Mouse (Mus musculus): ENCODE results near the gene Prss27.
"Not testable (repeated sequence)": the region's sequence is repeated elsewhere in the genome, so short reads cannot be mapped to it uniquely, and the experiment has no call there.

Gene Prss27

GRCm38 (mm10) chr17:24030551-24030950, 7.4 kb upstream of the Prss27 start:
- in situ Hi-C loops (cut with MboI, MseI), result no loop called here

- in situ Hi-C loops (cut with MboI, MseI), result no loop called here
These were observed 2.9 kb upstream of the Prss27 start for GRCm38 (mm10) chr17:24035087-24035486.

GRCm38 (mm10) chr17:24036954-24037353, 990 bp upstream of the Prss27 start:
- in situ Hi-C loops (cut with MboI, MseI), result no loop called here

DNA sequence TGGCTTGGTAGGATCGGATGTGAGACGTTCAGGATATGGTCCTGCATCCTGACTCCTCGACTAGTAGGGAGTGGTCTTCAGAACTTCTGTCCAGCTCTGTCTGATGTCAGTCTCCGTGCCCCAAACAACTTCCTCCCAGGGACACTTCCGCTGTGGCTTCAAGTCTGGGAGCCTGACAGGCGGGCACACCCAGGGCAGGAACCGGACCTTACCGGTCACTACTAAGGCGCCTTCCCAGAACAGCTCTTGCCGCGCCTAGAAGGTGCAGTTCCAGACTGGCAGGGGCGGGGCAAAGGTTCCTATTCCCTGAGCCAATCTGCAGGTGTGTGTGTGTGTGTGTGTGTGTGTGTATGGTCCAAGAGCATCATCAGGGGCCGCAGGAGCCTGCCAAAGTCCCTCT, 584 bp upstream of the Prss27 start:
- in situ Hi-C loops (cut with MboI, MseI), result no loop called here

DNA sequence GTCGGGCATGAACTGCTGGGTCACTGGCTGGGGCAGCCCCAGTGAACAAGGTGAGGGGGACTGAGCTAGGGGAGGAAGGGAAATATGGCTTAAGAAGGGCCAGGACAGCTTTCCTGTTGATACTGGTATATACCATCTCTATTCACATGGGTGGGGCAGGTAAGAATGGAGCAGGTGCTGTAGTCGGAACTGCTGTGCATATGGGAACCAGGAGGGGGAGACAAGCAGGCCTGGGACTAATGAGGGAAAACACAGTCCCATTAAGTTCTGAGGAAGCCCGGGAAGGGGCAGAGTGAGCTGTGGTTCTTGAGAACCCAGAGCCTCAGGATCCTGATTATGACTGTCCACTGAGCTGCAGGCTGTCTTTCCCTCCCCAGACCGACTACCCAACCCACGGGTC, 6.5 kb downstream of the Prss27 start:
- in situ Hi-C loops (cut with MboI, MseI), result no loop called here

- in situ Hi-C loops (cut with MboI, MseI), result no loop called here
These were observed 7.7 kb downstream of the Prss27 start for GRCm38 (mm10) chr17:24045608-24046007.

DNA sequence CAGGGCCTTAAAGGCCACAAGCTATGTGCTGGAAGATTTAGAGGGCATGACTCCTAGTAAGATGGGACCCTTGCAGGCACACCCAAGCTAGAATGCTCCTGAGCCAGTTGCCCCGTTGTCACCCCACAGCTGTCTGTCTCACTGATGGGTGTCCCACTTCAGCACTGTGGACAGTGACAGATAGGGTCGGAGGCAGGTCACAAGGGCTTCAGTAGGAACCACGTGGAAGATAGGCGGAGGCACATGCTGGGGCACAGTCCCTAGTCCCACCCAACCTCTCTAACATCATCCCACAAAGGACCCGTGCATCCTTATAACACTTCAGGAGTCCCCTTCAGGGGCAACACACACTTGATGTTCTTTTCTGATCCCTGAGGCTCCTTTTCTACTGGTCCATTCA, 8.1 kb downstream of the Prss27 start:
- in situ Hi-C loops (cut with MboI, MseI), result no loop called here

DNA sequence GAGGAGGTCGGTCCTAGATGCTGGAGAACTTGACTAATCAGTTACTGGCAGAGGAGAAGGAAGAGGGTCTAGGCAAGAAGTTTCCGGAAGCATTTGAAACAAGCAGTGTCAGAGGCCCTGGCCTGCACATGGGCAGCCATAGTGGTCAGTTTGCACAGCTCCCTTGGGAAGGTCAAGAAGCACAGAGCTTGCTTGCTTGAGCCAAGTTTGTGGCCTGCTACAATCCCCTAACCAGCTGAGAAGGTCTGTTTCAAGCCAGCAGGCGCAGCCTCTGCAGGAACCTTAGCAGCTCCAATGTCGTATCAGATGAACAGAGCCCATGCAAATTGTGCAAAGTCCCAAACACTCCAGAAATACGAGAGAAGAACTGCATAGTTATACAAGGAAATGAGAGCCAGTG, 10.1 kb downstream of the Prss27 start:
- in situ Hi-C loops (cut with MboI, MseI), result no loop called here

DNA sequence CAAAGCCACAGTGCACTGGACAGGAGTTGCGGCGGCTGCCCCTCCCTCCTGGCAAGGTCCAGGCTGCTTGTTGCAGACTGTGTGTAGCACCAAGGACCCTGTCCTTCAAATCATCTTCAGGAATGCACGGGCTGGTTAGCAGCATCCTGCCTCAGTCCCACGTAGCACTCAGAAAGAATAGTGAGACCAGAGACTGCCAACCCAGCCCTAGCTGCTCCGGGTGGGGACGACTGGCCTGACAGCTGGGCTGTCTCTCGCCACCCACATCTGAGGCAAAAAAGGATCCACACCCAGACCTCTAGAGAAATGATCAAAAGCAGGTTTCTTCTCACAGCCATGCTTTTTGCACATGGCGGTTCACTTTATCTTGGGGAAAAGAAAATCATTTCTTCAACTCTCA, 11.1 kb downstream of the Prss27 start:
- in situ Hi-C loops (cut with MboI, MseI), result no loop called here

DNA sequence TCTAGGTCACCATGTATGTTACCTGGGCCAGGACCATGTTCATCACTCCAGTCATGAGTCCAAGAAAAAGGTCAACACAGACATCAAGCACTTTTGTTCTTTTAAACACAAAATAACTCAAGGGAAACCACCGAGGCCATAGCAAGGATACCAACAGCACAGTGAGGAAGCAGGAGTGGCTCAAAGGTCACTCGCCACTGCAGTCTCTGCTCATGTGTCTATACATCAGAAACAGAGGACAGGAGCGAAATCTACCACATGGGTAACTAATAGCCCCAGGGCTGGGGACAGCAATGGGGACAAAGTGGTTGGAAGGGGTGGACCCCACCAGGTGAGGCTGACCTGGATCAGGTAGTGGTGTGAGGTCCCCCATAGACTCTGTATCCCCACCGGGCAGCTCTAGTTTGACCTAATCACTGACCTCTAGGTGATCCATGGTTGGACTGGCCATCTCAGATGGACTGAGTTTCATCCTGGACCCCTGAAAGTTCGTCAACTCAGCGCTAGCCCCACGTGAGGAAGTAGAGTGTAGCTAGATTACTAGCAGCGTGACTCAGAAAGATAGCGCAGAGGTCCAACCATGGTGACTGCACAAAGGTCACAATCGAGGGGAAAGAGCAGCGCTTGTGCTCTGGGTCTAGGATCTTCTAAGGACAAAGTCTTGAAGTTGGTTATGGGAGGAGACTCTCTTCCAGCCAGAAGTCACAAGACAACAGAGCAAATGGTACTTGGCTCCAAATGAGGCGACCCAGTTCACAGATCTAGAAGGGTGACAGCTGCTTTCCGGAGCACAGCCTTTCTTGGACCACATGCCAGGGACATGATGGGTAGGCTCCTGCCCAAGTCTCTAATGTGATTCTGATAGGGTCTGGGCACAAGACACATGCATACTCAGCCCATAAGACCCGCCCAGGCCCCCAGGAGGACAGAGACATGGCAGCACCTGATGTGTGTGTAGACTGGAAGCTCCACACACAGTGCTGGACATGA, 19.0 kb downstream of the Prss27 start:
- in situ Hi-C loops (cut with MboI, MseI), result no loop called here

- in situ Hi-C loops (cut with MboI, MseI), result no loop called here
These were observed 19.8 kb downstream of the Prss27 start for GRCm38 (mm10) chr17:24057730-24058245.

GRCm38 (mm10) chr17:24062459-24063155, 24.7 kb downstream of the Prss27 start:
- in situ Hi-C loops (cut with MboI, MseI), result no loop called here

GRCm38 (mm10) chr17:24068271-24068670, 30.3 kb downstream of the Prss27 start:
- in situ Hi-C loops (cut with MboI, MseI), result no loop called here

DNA sequence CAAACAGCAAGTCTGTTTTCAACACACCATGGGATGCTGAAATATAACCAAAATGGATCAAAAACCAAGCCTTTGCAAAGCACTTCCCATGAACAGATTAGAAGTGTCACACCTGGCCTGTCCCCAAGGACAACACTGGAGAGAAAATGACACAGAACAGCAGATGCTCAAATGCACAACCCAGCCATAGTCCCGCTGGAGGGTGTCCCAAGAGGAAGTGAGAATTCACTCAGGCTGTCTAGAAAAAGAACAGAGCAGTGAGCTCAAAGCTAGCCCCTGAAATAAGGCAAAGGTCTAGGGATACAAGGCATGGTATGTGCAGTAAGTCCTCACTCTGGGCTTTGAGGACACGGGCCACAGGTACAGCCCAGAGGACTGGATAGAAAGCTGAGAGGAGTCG, 31.6 kb downstream of the Prss27 start:
- in situ Hi-C loops (cut with MboI, MseI), result no loop called here

GRCm38 (mm10) chr17:24072919-24073696, 35.2 kb downstream of the Prss27 start, which contains the start of gene Kctd5:
Kctd5 (minus strand) TSS chr17:24073485.
- in situ Hi-C loops (cut with MboI, MseI), result no loop called here

DNA sequence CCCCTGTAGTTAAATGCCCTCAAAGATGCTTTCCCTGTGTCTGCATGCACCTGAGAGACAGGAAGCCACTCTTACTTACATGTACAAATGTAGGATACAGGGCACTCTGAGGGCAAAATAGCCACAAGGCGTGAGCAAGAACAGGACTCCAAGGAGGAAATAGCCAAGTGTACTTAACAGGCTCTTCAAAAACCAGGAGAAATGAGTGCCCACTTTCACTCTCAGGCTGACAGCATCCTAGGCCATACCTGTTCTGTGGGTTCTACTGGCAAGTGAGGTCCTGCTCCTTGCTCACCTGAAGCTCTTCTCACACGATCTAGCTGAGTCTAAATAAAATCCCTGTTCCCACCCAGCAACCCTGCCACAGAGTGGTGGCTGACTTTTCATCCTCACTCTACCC, 39.2 kb downstream of the Prss27 start:
- in situ Hi-C loops (cut with MboI, MseI), result no loop called here

- in situ Hi-C loops (cut with MboI, MseI), result loop anchor here (5.0 kb wide), 1 partner anchor 48 kb away; no protein-coding TSS in a partner anchor
These were observed 46.6 kb downstream of the Prss27 start for GRCm38 (mm10) chr17:24084593-24084992.

DNA sequence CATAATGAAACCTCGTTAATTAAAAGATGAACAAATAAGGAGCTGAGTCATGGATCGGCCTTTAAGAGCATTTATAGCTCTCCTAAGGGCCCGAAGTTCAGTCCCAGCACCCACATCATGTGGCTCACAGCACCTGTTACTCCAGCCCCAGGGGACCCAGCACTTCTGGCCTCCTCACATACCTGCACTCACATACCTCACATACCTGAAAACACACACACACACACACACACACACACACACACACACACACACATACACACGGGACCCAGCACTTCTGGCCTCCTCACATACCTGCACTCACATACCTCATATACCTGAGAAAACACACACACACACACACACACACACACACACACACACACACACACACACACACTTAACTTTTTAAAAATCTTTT, 48.5 kb downstream of the Prss27 start:
- in situ Hi-C loops (cut with MboI, MseI), result not testable (repeated sequence)

DNA sequence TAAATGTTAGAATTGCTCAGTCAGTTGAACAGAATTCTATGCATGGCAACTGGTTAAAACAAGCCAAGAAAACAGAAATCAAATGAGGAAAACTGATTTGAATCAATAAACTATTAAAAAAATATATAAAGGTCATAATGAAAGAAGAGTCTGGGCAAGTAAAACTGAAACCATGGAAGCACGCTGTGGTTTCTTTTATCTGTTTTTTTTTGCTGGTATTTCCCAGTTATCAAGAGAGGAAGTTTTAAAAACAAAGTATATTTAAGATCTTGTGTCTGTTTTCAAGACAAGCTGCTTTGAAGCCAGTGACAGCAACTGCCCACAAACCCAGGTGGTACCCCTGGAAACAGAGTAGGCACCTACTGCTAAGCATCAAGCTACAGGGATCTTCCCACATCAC, 52.6 kb downstream of the Prss27 start:
- in situ Hi-C loops (cut with MboI, MseI), result no loop called here
